Mouse (Mus musculus): ENCODE measurements around the gene Cntd1.
"Not testable (repeated sequence)": the region's sequence is repeated elsewhere in the genome, so short reads cannot be mapped to it uniquely, and the experiment has no call there.

Gene Cntd1

GRCm38 (mm10) chr11:101291231-101291630, 12.4 kb downstream of the Cntd1 start:
- no peak for DNase-seq

GRCm38 (mm10) chr11:101295191-101295590, 16.4 kb downstream of the Cntd1 start:
- DNase-seq, result no peak

- DNase-seq, result peak; percentile 75
Measured at GRCm38 (mm10) chr11:101300881-101301280, 22.1 kb downstream of the Cntd1 start.

GRCm38 (mm10) chr11:101301299-101302003, 22.6 kb downstream of the Cntd1 start:
- DNase-seq, result no peak

- DNase-seq, result peak; percentile 97
Measured at GRCm38 (mm10) chr11:101302004-101302798, 23.4 kb downstream of the Cntd1 start, which contains the start of gene Becn1. Gene Becn1, minus strand, starts transcription at chr11:101302286.

GRCm38 (mm10) chr11:101307744-101308143, 28.9 kb downstream of the Cntd1 start:
- no peak for DNase-seq

- no peak for DNase-seq
Measured at GRCm38 (mm10) chr11:101311083-101311482, 32.3 kb downstream of the Cntd1 start.

GRCm38 (mm10) chr11:101312150-101312549, 33.3 kb downstream of the Cntd1 start:
- DNase-seq, result no peak

- DNase-seq, result no peak
Measured at GRCm38 (mm10) chr11:101314567-101314966, 35.8 kb downstream of the Cntd1 start.

- DNase-seq, result no peak
Measured at GRCm38 (mm10) chr11:101315082-101315650, 36.4 kb downstream of the Cntd1 start.

GRCm38 (mm10) chr11:101315665-101316500, 37.1 kb downstream of the Cntd1 start, which contains the start of gene Psme3:
Gene Psme3, plus strand, starts transcription at chr11:101316213.
- DNase-seq, result peak; percentile 94

- DNase-seq, result peak; percentile 85
Measured at GRCm38 (mm10) chr11:101316501-101316917, 37.7 kb downstream of the Cntd1 start.

- DNase-seq, result peak; percentile 74
Measured at GRCm38 (mm10) chr11:101323609-101324008, 44.8 kb downstream of the Cntd1 start.

- no peak for DNase-seq
Measured at GRCm38 (mm10) chr11:101324763-101325162, 46.0 kb downstream of the Cntd1 start, which contains the start of gene Aoc2. Gene Aoc2, plus strand, starts transcription at chr11:101325063.

- not testable (repeated sequence) for DNase-seq
Measured at GRCm38 (mm10) chr11:101325201-101325600, 46.4 kb downstream of the Cntd1 start.

GRCm38 (mm10) chr11:101326147-101326546, 47.3 kb downstream of the Cntd1 start:
- DNase-seq, result no peak

- no peak for DNase-seq
Measured at GRCm38 (mm10) chr11:101327311-101327710, 48.5 kb downstream of the Cntd1 start.

GRCm38 (mm10) chr11:101328941-101329635, 50.3 kb downstream of the Cntd1 start:
- no peak for DNase-seq

GRCm38 (mm10) chr11:101330371-101330924, 51.6 kb downstream of the Cntd1 start, which contains the start of gene Aoc3:
Gene Aoc3, plus strand, starts transcription at chr11:101330605.
- DNase-seq, result no peak

- DNase-seq, result not testable (repeated sequence)
Measured at GRCm38 (mm10) chr11:101330961-101331360, 52.1 kb downstream of the Cntd1 start.

- no peak for DNase-seq
Measured at GRCm38 (mm10) chr11:101332537-101332936, 53.7 kb downstream of the Cntd1 start.
